Mouse (Mus musculus) midbrain, postnatal 0 days (tissue): Measurements from ENCODE around the gene Pigq. TPM values are rescaled to one million over a fixed set of nuclear protein-coding genes. Genes with fewer than 3 reads are reported as not detected.

ENCODE experiments used
- ATAC-seq: fragments of 200-750 bp; cut with Nextera tagmentation; 2 replicates; pipeline ENCODE4 v1.8.0; 2017; ENCODE audit warnings: moderate number of reproducible peaks, mild to moderate bottlenecking, moderate TSS enrichment, moderate library complexity; ENCODE audit not compliant: low FRiP score
- DNase-seq: peaks from one replicate; pipeline ENCODE4 v3.0.0-alpha.2; 2015; ENCODE audit warnings: low spot score
- H3K27ac ChIP-seq: fragments of 300-500 bp; sonication (generic); 2 replicates; pipeline ENCODE4 v1.5.1; 2014; ENCODE audit warnings: low read depth, mild to moderate bottlenecking, low read length, mixed read lengths
- H3K27me3 ChIP-seq: fragments of 300-500 bp; sonication (generic); 2 replicates; pipeline ENCODE4 v1.6.1; 2014; ENCODE audit warnings: low read length, control low read depth, mixed read lengths; ENCODE audit not compliant: insufficient read depth
- H3K36me3 ChIP-seq: fragments of 300-500 bp; sonication (generic); 2 replicates; pipeline ENCODE4 v1.6.1; 2014; ENCODE audit warnings: low read length, control low read depth, mixed read lengths; ENCODE audit not compliant: insufficient read depth
- H3K4me1 ChIP-seq: fragments of 300-500 bp; sonication (generic); 2 replicates; pipeline ENCODE4 v1.6.1; 2014; ENCODE audit warnings: mild to moderate bottlenecking, control low read depth, antibody characterized with exemption, low read length, mixed read lengths; ENCODE audit not compliant: insufficient read depth
- H3K4me2 ChIP-seq: fragments of 300-500 bp; sonication (generic); 2 replicates; pipeline ENCODE4 v1.6.1; 2014; ENCODE audit warnings: low read depth, mild to moderate bottlenecking, low read length, mixed read lengths; ENCODE audit not compliant: poor library complexity, severe bottlenecking
- H3K4me3 ChIP-seq: fragments of 300-500 bp; sonication (generic); 2 replicates; pipeline ENCODE4 v1.5.1; 2014; ENCODE audit warnings: low read depth, mild to moderate bottlenecking, low read length, moderate library complexity
- H3K9ac ChIP-seq: fragments of 300-500 bp; sonication (generic); replicated peaks from 2 replicates; pipeline ENCODE4 v1.6.1; 2014; ENCODE audit warnings: mild to moderate bottlenecking, low read length, moderate library complexity, mixed read lengths; ENCODE audit not compliant: poor library complexity, severe bottlenecking
- H3K9me3 ChIP-seq: fragments of 300-500 bp; sonication (generic); 2 replicates; pipeline ENCODE4 v1.6.1; 2016; ENCODE audit warnings: low read length, control low read depth
- CTCF ChIP-seq: IDR thresholded peaks from 2 replicates; pipeline ENCODE4 v1.5.1; 2016; ENCODE audit warnings: antibody characterized with exemption, mild to moderate bottlenecking
- WGBS: fragments of 180-500 bp; shearing (Covaris S2); extraction: QIAGEN DNeasy Blood & Tissue Kit; methylation state at CpG from one replicate; pipeline ENCODE4 v1.1.7; 2014; 5-methylcytosine and 5-hydroxymethylcytosine counted together
- polyA plus RNA-seq: library from polyadenylated mRNA; unstranded; fragments of >200 nt; fragmentation: Nextera tagmentation; extraction: Ambion mirVana; gene quantifications from 2 replicates; pipeline ENCODE4 v1.2.1, GENCODE M21; 2015
- total RNA-seq: library from RNA; depleted of rRNA; stranded (reverse); fragments of >200 nt; gene quantifications from 2 replicates; pipeline ENCODE4 v1.2.3, GENCODE M21; 2014; rRNA removed

The Pigq gene
- total RNA-seq, result 73.6 and 111 TPM in 2 replicates
- 75.4 and 79.7 TPM in 2 replicates for polyA plus RNA-seq

- no peak within 1 kb of the TSS for H3K4me3 ChIP-seq
- no peak within 1 kb of the TSS for H3K9ac ChIP-seq
- WGBS, result 56% methylated on average over 6 of the region's 6 CpGs
- H3K4me1 ChIP-seq, result peaks cover 8% of the 10 kb centered on the region; the same call in 1 of the 2 replicates
- no peaks in the 10 kb centered on the region for H3K27me3 ChIP-seq
- DNase-seq (no peak), ATAC-seq (no peak)
- no peak for TF ChIP-seq CTCF
- H3K36me3 ChIP-seq, result no peaks in the 10 kb centered on the region
- no peak within 1 kb of the TSS for H3K27ac ChIP-seq
- no peak within 1 kb of the TSS for H3K4me2 ChIP-seq
- H3K9me3 ChIP-seq, result no peaks in the 10 kb centered on the region
These were observed at the start of gene Pigq, which contains the start of gene Nhlrc4 for GRCm38 (mm10) chr17:25944366-25945163. Pigq (minus strand) TSS chr17:25944936. Nhlrc4 (minus strand) TSS chr17:25944961.

- H3K4me1 ChIP-seq, result no peaks in the 10 kb centered on the region
- H3K27ac ChIP-seq, result no peak overlapping the region
- no peak overlapping the region for H3K4me2 ChIP-seq
- DNase-seq (no peak), ATAC-seq (no peak)
- no peaks in the 10 kb centered on the region for H3K27me3 ChIP-seq
- H3K36me3 ChIP-seq, result peaks cover 70% of the 10 kb centered on the region
- 93% methylated on average over 3 of the region's 3 CpGs for WGBS
- TF ChIP-seq CTCF, result no peak
- no peak overlapping the region for H3K4me3 ChIP-seq
- no peaks in the 10 kb centered on the region for H3K9me3 ChIP-seq
- H3K9ac ChIP-seq, result no peak overlapping the region
These were observed 48.8 kb upstream of the Pigq start for GRCm38 (mm10) chr17:25993489-25993888.

GRCm38 (mm10) chr17:25992274-25992673 lies 47.5 kb upstream of the Pigq start:
- Histone ChIP-seq H3K4me3 (no peak overlapping the region), H3K9me3 (no peaks in the 10 kb centered on the region), H3K4me1 (no peaks in the 10 kb centered on the region), H3K9ac (no peak overlapping the region), H3K36me3 (peaks cover 58% of the 10 kb centered on the region), H3K27me3 (no peaks in the 10 kb centered on the region), H3K27ac (no peak overlapping the region), H3K4me2 (no peak overlapping the region)
- ATAC-seq, result no peak
- 100% methylated on average over 4 of the region's 4 CpGs for WGBS
- no peak for DNase-seq
- TF ChIP-seq CTCF, result no peak

DNA sequence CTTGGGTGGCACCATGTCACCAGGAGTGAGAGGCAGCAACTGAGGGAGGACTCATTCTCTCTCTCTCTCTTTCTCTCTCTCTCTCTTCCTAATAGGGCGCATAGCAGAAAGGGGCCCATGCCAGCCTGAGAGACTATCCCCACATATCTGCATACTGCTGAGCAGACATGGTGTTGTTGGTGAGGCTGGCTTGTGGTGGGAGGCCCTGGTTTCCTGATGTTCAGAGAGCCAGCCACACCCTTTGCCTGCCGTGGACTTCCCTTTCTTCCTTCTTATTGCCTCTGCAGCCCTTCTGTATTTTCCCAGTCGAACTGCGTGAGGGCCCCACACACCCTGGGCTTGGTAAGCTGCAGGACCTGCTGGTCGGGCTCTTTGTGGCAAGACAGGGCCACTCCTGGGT lies 45.6 kb upstream of the Pigq start:
- no peak for TF ChIP-seq CTCF
- no peaks in the 10 kb centered on the region for H3K4me1 ChIP-seq
- H3K9ac ChIP-seq, result no peak overlapping the region
- no peaks in the 10 kb centered on the region for H3K9me3 ChIP-seq
- no peak for DNase-seq
- no peaks in the 10 kb centered on the region for H3K27me3 ChIP-seq
- no peak overlapping the region for H3K4me3 ChIP-seq
- H3K4me2 ChIP-seq, result no peak overlapping the region
- H3K36me3 ChIP-seq, result peaks cover 50% of the 10 kb centered on the region
- 96% methylated on average over 5 of the region's 5 CpGs for WGBS
- H3K27ac ChIP-seq, result no peak overlapping the region
- ATAC-seq, result no peak

- peaks cover 8% of the 10 kb centered on the region for H3K4me1 ChIP-seq
- peak within 1 kb of the TSS; percentile 65 for H3K9ac ChIP-seq
- peak within 1 kb of the TSS; percentile 82 for H3K27ac ChIP-seq
- H3K4me2 ChIP-seq, result peak within 1 kb of the TSS; percentile 76
- H3K36me3 ChIP-seq, result peaks cover 12% of the 10 kb centered on the region
- no peak; the same call in 1 of the 2 replicates for TF ChIP-seq CTCF
- H3K9me3 ChIP-seq, result no peaks in the 10 kb centered on the region
- ATAC-seq, result peak; percentile 97
- no peaks in the 10 kb centered on the region for H3K27me3 ChIP-seq
- DNase-seq, result peak; percentile 99
- peak within 1 kb of the TSS; percentile 72 for H3K4me3 ChIP-seq
- under 1% methylated on average over 89 of the region's 91 CpGs for WGBS
These were observed 40.9 kb upstream of the Pigq start, which contains the start of gene Capn15 for GRCm38 (mm10) chr17:25985306-25986294. Capn15 (minus strand) TSS chr17:25985796.
